In the genomic region with DNA sequence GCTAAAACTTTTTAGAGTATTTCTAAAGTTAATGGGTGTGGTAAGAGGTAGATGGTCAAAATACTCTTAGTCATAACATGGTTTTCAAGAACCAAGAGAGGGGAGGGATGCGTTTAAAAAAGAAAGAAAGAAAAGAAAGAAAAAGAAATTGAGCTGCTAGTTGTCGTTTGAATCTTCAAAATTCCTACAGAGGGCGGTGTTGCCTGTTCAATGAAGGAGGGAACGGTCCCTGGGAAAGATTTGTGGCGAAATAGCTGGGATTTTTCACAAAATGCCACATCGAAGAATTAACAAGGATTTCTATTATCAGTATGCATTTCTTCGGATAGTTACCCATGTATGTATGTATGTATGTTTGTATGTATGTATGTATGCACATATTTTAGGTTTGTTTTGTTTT, we compare ENCODE assay signal across 9 mouse cellular contexts. TPM values are rescaled to one million over a fixed set of nuclear protein-coding genes. Genes with fewer than 3 reads are reported as not detected.
DNase-seq lines count a peak whose midpoint lies in the region; ATAC-seq and TF ChIP-seq lines count a peak whose summit lies in the region.
"Had no signal": no experiment of that assay in that cellular context is flagged by ENCODE, and none has a peak within 500 bp of the region (broad histone marks: within the 10 kb centered on the region; RNA-seq: fewer than 3 reads in every experiment).

No protein-coding gene starts in this region.

- ATAC-seq in kidney, postnatal 0 days (replicated peaks; ENCODE audit: low FRiP score, low read depth): no peak
- ATAC-seq in kidney, embryonic 16.5 days (ENCODE audit: low FRiP score, low TSS enrichment): no peak
- no peak for ATAC-seq in hindbrain, embryonic 15.5 days (ENCODE audit: low FRiP score, low read depth)
- peak; percentile 20 for ATAC-seq in neural tube, embryonic 11.5 days (ENCODE audit: insufficient read depth, low FRiP score, low TSS enrichment)
- no peak for ATAC-seq in frontal cortex, adult (ENCODE audit: low TSS enrichment)

- no peak for TF ChIP-seq POLR2A in cortical plate, adult 2 months (IDR thresholded peaks at IDR 0.05; ENCODE audit: extremely low read depth, insufficient read depth, low read length)
- TF ChIP-seq POLR2A in heart, adult 2 months (IDR thresholded peaks at IDR 0.05; ENCODE audit: insufficient read depth, low read depth, low read length): no peak

- 2% methylated on average over 7 of the region's 7 CpGs for WGBS in kidney, postnatal 0 days
- 0% methylated on average over 7 of the region's 7 CpGs for WGBS in kidney, embryonic 16.5 days
- WGBS in hindbrain, embryonic 15.5 days: under 1% methylated on average over 7 of the region's 7 CpGs
- WGBS in neural tube, embryonic 11.5 days: under 1% methylated on average over 7 of the region's 7 CpGs
- WGBS in heart, adult 2 months: 3% methylated on average over 7 of the region's 7 CpGs

- no peak overlapping the region for H3K27ac ChIP-seq in kidney, postnatal 0 days
- H3K27ac ChIP-seq in kidney, embryonic 16.5 days (ENCODE audit: low read length): no peak overlapping the region
- H3K27ac ChIP-seq in cortical plate, adult 2 months (ENCODE audit: insufficient read depth, low read length): no peak overlapping the region
- no peak overlapping the region for H3K27ac ChIP-seq in hindbrain, embryonic 15.5 days (replicated peaks)
- H3K27ac ChIP-seq in neural tube, embryonic 11.5 days (ENCODE audit: low read depth, low read length): no peak overlapping the region
- H3K27ac ChIP-seq in heart, adult 2 months: no peak overlapping the region
- H3K27ac ChIP-seq: stomach, embryonic 15.5 days had no signal

- H3K27me3 ChIP-seq in kidney, postnatal 0 days (ENCODE audit: insufficient read depth, low read length): peaks cover 28% of the 10 kb centered on the region
- H3K27me3 ChIP-seq in kidney, embryonic 16.5 days (ENCODE audit: insufficient read depth, low read length): peaks cover 41% of the 10 kb centered on the region
- H3K27me3 ChIP-seq in hindbrain, embryonic 15.5 days: peaks cover 37% of the 10 kb centered on the region
- H3K27me3 ChIP-seq in neural tube, embryonic 11.5 days (ENCODE audit: control insufficient read depth, insufficient read depth, low read length): peaks cover 38% of the 10 kb centered on the region
- H3K27me3 ChIP-seq in heart, adult 2 months (ENCODE audit: control insufficient read depth, insufficient read depth, low read length): peaks cover 8% of the 10 kb centered on the region

- H3K4me2 ChIP-seq in kidney, postnatal 0 days (ENCODE audit: low read length): peak overlapping the region; percentile 52
- H3K4me2 ChIP-seq in kidney, embryonic 16.5 days (replicated peaks; ENCODE audit: low read depth, low read length): no peak overlapping the region
- H3K4me2 ChIP-seq in hindbrain, embryonic 15.5 days: peak overlapping the region; percentile 65
- no peak overlapping the region for H3K4me2 ChIP-seq in neural tube, embryonic 11.5 days (ENCODE audit: low read depth)

- peak; percentile 73 for TF ChIP-seq CTCF in kidney, postnatal 0 days (IDR thresholded peaks at IDR 0.05; ENCODE audit: low read depth)
- peak; percentile 39; the same call in 1 of the 2 replicates for TF ChIP-seq CTCF in cortical plate, adult 2 months (IDR thresholded peaks at IDR 0.05; ENCODE audit: extremely low read depth, insufficient read depth, low read length)
- no peak for TF ChIP-seq CTCF in heart, adult 2 months (IDR thresholded peaks at IDR 0.05)

- H3K9me3 ChIP-seq in kidney, postnatal 0 days (replicated peaks; ENCODE audit: low read length): no peaks in the 10 kb centered on the region
- H3K9me3 ChIP-seq in kidney, embryonic 16.5 days (ENCODE audit: low read length): no peaks in the 10 kb centered on the region
- no peaks in the 10 kb centered on the region for H3K9me3 ChIP-seq in hindbrain, embryonic 15.5 days
- H3K9me3 ChIP-seq in neural tube, embryonic 11.5 days (ENCODE audit: control insufficient read depth, low read length): no peaks in the 10 kb centered on the region
- H3K9me3 ChIP-seq: stomach, embryonic 15.5 days had no signal

- H3K4me1 ChIP-seq in kidney, postnatal 0 days (replicated peaks; ENCODE audit: insufficient read depth, low read length): no peaks in the 10 kb centered on the region
- H3K4me1 ChIP-seq in kidney, embryonic 16.5 days (ENCODE audit: insufficient read depth, low read length): no peaks in the 10 kb centered on the region
- no peaks in the 10 kb centered on the region for H3K4me1 ChIP-seq in cortical plate, adult 2 months (ENCODE audit: control insufficient read depth, insufficient read depth, low read length)
- H3K4me1 ChIP-seq in hindbrain, embryonic 15.5 days (replicated peaks): 0 out of 2 replicates have a peak, but pooled peaks cover 6% of the 10 kb centered on the region
- no peaks in the 10 kb centered on the region for H3K4me1 ChIP-seq in neural tube, embryonic 11.5 days (ENCODE audit: control insufficient read depth, insufficient read depth, low read length)
- no peaks in the 10 kb centered on the region for H3K4me1 ChIP-seq in heart, adult 2 months (ENCODE audit: control insufficient read depth, insufficient read depth, low read length)

- intact Hi-C loops in heart, adult 2 months (cut with DNase I): loop anchor here (10.0 kb wide), 1 partner anchor 1309 kb away; no protein-coding TSS in a partner anchor

- no peaks in the 10 kb centered on the region for H3K79me2 ChIP-seq in heart, adult 2 months (replicated peaks; ENCODE audit: control insufficient read depth, insufficient read depth, low read length)

- peak; percentile 75 for DNase-seq in kidney, postnatal 0 days (ENCODE audit: low spot score)
- peak; percentile 43 for DNase-seq in neural tube, embryonic 11.5 days (ENCODE audit: low spot score)
- no peak for DNase-seq in heart, adult 2 months
- DNase-seq in urinary bladder, adult 2 months (ENCODE audit: low spot score): no peak

- no peaks in the 10 kb centered on the region for H3K36me3 ChIP-seq in kidney, postnatal 0 days (ENCODE audit: insufficient read depth, low read length)
- no peaks in the 10 kb centered on the region for H3K36me3 ChIP-seq in kidney, embryonic 16.5 days (ENCODE audit: insufficient read depth, low read length)
- no peaks in the 10 kb centered on the region for H3K36me3 ChIP-seq in hindbrain, embryonic 15.5 days
- H3K36me3 ChIP-seq in neural tube, embryonic 11.5 days (ENCODE audit: control insufficient read depth, insufficient read depth, low read length): no peaks in the 10 kb centered on the region
- H3K36me3 ChIP-seq in heart, adult 2 months (ENCODE audit: control insufficient read depth, insufficient read depth, low read length): no peaks in the 10 kb centered on the region
- H3K36me3 ChIP-seq: stomach, embryonic 15.5 days had no signal

- no peak for TF ChIP-seq EP300 in heart, adult 2 months (IDR thresholded peaks at IDR 0.05; ENCODE audit: insufficient read depth, low read depth, low read length)

- H3K4me3 ChIP-seq in kidney, postnatal 0 days (replicated peaks; ENCODE audit: low read depth, low read length): peak overlapping the region; percentile 26
- H3K4me3 ChIP-seq in kidney, embryonic 16.5 days (ENCODE audit: low read length): no peak overlapping the region
- no peak overlapping the region for H3K4me3 ChIP-seq in cortical plate, adult 2 months (ENCODE audit: insufficient read depth, low read length)
- H3K4me3 ChIP-seq in hindbrain, embryonic 15.5 days: peak overlapping the region; percentile 39
- H3K4me3 ChIP-seq in neural tube, embryonic 11.5 days (ENCODE audit: low read depth, low read length): peak overlapping the region; percentile 15; the same call in 1 of the 2 replicates
- no peak overlapping the region for H3K4me3 ChIP-seq in heart, adult 2 months

- H3K9ac ChIP-seq in kidney, postnatal 0 days (ENCODE audit: low read depth, low read length): no peak overlapping the region
- no peak overlapping the region for H3K9ac ChIP-seq in kidney, embryonic 16.5 days (replicated peaks; ENCODE audit: low read length)
- H3K9ac ChIP-seq in hindbrain, embryonic 15.5 days: no peak overlapping the region
- H3K9ac ChIP-seq in neural tube, embryonic 11.5 days (ENCODE audit: low read length): no peak overlapping the region
- no peak overlapping the region for H3K9ac ChIP-seq in heart, adult 2 months (ENCODE audit: low read depth, low read length)
- H3K9ac ChIP-seq: stomach, embryonic 15.5 days had no signal

RNA-seq across cellular contexts. Expression of gene Tfap2b, which starts 2.5 kb away (rescaled TPM):
- polyA plus RNA-seq in kidney, postnatal 0 days (2015; fragmentation: Nextera tagmentation; extraction: Ambion mirVana): 61.5 and 62.3 TPM in 2 replicates
- 54.5 and 62.1 TPM in 2 replicates for polyA plus RNA-seq in kidney, embryonic 16.5 days (2015; fragmentation: Nextera tagmentation; extraction: Ambion mirVana)
- polyA plus RNA-seq in cortical plate, adult 2 months (2012; rRNA removed): 0.29 and 0.42 TPM in 2 replicates
- 65.6 and 78.3 TPM in 2 replicates for polyA plus RNA-seq in hindbrain, embryonic 15.5 days (2015; fragmentation: Nextera tagmentation; extraction: Ambion mirVana)
- polyA plus RNA-seq in neural tube, embryonic 11.5 days (2014; fragmentation: Nextera tagmentation; extraction: Ambion mirVana): 43.5 and 48.6 TPM in 2 replicates
- not detected for total RNA-seq in heart, adult 2 months (2021)
- 0.16 TPM in 1 of 2 replicates, not detected in the other for polyA plus RNA-seq in heart, adult 2 months (2012; rRNA removed)
- 0.18 and 0.34 TPM in 2 replicates for polyA plus RNA-seq in urinary bladder, adult 2 months (2012; rRNA removed)

Comparison
In these comparisons a context has a peak if more than half of its experiments do, and no peak if none do; other contexts are left out.
1. H3K4me2 ChIP-seq: peak in kidney, postnatal 0 days (single experiment) and hindbrain, embryonic 15.5 days (single experiment); none in kidney, embryonic 16.5 days (single experiment) and neural tube, embryonic 11.5 days (single experiment).
2. H3K4me3 ChIP-seq: peak in kidney, postnatal 0 days (single experiment), hindbrain, embryonic 15.5 days (single experiment) and neural tube, embryonic 11.5 days (single experiment); none in kidney, embryonic 16.5 days (single experiment), cortical plate, adult 2 months (single experiment) and heart, adult 2 months (single experiment).
3. DNase-seq: peak in kidney, postnatal 0 days (single experiment) and neural tube, embryonic 11.5 days (single experiment); none in heart, adult 2 months (0 of 2) and urinary bladder, adult 2 months (single experiment).
4. RNA of gene Tfap2b, which starts 2.5 kb away (polyA plus RNA-seq): 65.6 to 78.3 TPM in hindbrain, embryonic 15.5 days, 61.5 to 62.3 TPM in kidney, postnatal 0 days, 54.5 to 62.1 TPM in kidney, embryonic 16.5 days and 43.5 to 48.6 TPM in neural tube, embryonic 11.5 days; 0.29 to 0.42 TPM in cortical plate, adult 2 months, 0.18 to 0.34 TPM in urinary bladder, adult 2 months and 0.16 TPM in heart, adult 2 months; every median in the first group is over 10 times any median in the second.